Mouse (Mus musculus) left cerebral cortex, postnatal 4 days (tissue): ENCODE results near the gene Cnst. TPM values are rescaled to one million over a fixed set of nuclear protein-coding genes. Genes with fewer than 3 reads are reported as not detected.
"Not testable (repeated sequence)": the region's sequence is repeated elsewhere in the genome, so short reads cannot be mapped to it uniquely, and the experiment has no call there.

ENCODE experiments used
- DNase-seq: peaks from one replicate; pipeline ENCODE4 v3.0.0-alpha.2; 2022
- intact Hi-C: fragments of 180-260 bp; cut with DNase I; formaldehyde crosslinking; loops from one replicate; pipeline ENCODE4 v1.15.1; 2025
- total RNA-seq, 2 experiments: library from RNA; stranded (reverse); gene quantifications; 2 replicates each; pipeline ENCODE4 v1.2.3; 2021

The Cnst gene
- total RNA-seq, 2 experiments from 2014 or later: 26.3 to 28.9 TPM

DNA sequence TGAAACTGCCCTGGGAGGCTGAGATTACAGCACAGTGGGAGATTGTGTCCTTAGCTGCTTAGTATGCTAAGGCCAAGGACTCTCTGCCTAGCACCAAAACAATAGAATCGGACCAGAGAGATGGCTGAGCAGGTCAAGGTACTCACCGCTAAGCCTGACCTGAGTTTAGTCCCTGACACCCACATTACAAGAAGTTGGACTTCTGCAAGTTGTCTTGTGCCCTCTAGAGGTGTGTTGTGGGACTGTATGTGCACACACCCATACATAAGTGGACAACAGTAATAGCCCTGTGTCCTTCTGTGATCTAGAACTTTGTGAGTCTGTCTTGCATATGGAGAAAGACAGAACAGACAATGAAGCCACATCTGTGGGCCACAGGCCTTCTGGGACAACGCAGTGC is 88.0 kb downstream of the Cnst start:
- no peak for DNase-seq
- intact Hi-C loops: no loop called here

DNA sequence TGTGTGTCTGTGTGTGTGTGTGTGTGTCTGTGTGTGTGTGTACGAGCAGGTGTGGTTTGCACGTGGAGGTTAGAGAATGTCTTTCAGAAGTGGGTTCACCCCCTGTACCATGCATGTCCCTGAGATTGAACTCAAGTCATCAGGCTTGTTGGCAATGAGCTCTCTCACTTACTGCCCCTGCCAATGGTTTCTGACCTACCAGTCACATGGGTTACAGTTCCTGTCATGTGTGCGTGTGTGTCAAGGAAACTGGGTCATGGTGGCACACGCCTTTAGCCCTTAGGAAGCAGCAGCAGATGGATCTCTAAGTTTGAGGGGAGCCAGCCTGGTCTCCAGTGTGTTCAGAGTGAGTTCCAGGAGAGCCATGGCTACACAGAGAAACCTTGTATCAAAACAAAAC is 96.6 kb downstream of the Cnst start:
- DNase-seq: no peak
- intact Hi-C loops: loop anchor here (10.0 kb wide), 1 partner anchor 92 kb away; no protein-coding TSS in a partner anchor

DNA sequence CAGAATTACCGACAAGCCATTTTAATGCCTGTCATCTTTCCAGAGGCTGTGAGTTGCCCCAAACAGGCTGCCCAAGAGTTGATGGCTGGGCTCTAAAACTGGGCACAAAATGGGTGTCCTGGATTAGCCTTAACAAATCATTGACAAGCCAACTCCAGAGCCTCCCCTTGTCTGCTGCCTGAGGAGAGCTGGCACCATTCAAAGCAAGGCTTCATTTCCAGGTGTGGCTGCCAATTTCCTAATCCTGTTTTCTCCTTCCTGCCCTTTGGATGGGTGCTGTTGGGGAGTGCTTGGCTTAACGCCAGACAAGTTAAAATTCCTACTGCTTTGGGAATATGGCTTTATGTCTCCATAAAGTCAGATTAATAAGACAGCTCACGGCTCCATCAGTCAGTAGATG is 98.0 kb downstream of the Cnst start:
- intact Hi-C loops: loop anchor here (10.0 kb wide), 1 partner anchor 91 kb away; no protein-coding TSS in a partner anchor
- DNase-seq: peak; percentile 13

DNA sequence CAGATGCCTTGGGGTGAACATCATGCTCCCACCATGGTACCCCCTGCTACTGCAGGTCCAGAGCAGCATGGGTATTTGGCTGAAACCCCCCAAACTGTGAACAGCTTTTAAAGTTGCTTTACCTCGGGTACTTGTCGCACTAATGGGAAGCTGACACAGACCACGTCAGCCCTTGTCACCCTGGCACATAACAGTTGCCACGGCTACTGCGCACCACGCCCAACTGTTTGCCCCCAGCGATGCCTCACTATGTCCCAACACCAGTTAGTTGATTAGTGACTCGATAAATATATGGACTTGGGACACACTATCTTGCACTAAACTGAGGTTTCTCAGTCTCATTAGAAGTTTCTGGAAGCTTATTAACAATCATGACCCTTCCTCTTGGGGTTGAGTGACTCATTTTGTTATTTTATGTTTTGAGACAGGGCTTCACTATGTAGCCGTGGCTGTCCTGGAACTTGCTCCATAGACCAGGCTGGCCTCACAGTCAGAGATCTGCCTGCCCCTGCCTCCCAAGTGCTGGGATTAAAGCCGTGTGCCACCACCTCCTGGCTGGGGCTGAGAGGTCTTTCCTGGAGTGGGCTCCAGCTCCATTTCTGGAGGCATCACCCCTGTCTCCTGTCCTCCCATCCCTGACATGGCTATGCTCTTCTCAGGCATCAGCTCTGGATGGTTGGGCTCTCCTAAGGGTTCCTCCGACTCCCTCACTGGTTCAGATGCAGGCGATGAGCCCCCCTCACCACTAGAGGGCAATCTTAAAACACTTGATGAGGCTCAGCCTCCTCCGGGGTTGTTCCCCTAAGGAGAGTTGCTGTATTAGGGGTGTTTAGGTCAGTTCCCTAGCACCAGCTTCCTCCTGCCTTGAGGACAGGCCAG is 99.2 kb downstream of the Cnst start:
- intact Hi-C loops: loop anchor here (10.0 kb wide), 1 partner anchor 89 kb away; no protein-coding TSS in a partner anchor

DNA sequence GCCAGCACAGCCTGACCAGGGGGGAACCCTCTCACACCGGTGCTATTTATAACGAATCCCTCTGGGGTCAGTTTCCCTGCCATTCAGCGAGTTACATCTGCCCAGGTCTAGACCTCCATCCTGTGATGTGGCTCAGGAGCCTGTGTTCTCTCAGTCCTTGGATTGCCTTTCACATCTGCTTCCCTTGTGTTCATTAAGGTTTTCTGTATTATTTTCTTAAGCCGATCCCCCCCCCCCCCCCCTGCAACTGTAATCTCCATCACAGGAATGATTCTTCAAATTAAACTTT is 99.8 kb downstream of the Cnst start:
- no peak for DNase-seq
- intact Hi-C loops: loop anchor here (10.0 kb wide), 1 partner anchor 89 kb away; no protein-coding TSS in a partner anchor

More for the DNA sequence above, 99.2 kb downstream of the Cnst start:
- peak; percentile 77 for DNase-seq

DNA sequence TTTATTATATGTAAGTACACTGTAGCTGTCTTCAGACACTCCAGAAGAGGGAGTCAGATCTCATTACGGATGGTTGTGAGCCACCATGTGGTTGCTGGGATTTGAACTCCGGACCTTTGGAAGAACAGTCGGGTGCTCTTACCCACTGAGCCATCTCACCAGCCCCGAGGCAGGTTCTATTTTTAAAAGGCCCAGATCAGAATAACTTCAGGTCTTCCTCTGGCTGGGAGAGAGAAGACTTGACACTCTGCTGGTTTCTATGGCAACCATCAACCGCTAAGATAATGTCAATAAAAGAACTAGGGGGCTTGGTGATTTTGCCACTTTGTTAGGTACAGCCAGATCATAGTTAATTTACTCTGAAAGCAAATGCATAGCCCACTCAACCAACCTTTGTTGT is 102.5 kb downstream of the Cnst start:
- not testable (repeated sequence) for DNase-seq
- intact Hi-C loops: loop anchor here (10.0 kb wide), 1 partner anchor 86 kb away; no protein-coding TSS in a partner anchor

DNA sequence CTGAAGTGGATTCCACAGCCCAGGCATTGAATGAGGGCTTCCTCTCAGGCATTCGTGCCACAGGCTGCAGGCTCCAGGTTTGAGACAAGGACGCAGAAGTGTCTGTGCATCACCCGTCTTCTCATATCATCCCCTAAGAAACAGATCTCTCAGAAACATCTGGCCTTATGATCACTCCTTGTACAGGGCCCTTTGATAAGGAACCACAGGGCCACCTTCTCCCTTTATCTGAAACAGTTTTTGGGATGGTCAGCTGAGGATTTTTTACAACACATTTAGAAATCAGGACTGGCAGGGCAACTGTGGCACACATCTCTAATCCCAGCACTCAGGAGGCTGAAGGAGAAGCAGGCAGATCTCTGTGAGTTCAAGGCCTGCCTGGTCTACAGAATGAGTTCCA is 103.2 kb downstream of the Cnst start:
- DNase-seq: no peak
- intact Hi-C loops: loop anchor here (10.0 kb wide), 1 partner anchor 85 kb away; no protein-coding TSS in a partner anchor

DNA sequence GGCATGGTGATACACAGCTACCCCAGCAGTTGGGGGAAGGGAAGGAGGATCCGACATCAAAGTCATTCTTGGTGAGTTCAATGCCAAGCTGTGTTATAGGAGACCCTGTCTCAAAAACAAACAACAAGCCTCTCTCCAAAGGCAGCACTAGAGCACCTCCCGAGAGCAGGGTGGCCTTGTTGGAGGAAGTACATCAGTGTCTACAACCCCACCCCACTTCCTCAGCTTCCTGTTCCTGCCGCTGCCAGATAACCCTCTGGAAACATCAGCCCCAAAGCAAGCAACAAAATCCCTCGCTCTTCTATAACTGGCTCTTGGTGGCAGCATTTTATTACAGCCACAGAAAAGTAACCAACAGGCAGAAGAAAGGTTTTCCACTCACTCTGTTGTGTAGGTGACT is 104.1 kb downstream of the Cnst start:
- DNase-seq: no peak
- intact Hi-C loops: no loop called here

DNA sequence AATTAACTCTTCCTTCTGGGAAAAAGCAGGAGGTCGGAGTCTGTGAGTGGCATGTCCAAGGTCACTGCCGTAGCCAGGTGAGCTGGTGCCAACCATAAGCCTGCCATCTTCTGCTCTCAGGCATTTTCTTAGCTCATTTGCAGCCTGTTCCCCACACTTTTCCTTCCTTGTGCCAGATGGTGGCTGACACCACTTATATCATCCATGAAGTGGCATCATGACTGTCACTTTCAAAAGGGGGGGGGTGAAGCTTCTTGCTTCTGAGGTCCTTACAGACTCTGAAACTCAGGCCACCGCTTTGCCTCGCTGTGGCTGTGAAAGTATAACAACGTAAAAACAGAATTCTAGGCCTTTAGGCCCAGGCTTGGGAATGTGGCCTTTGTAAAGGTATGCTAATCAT is 105.1 kb downstream of the Cnst start:
- intact Hi-C loops: no loop called here
- DNase-seq: no peak

DNA sequence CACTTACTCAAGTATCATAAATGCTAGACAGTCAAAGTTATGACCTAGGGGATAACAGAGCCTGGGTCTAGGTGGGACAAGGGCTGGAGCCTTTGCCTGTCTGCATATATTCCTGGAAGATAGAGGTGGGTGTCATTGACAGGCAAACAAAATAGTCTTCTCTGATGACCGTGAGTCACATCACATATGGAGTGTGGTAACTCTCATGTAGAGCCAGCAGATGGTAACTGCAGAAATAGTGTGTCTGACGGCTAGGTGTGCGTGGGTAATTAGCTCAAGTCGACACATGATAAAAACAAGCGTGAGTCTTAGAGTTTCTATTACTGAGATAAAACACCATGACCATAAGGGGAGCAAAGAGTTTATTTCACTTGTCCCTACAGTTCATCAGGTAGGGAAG is 116.9 kb downstream of the Cnst start:
- intact Hi-C loops: loop anchor here (10.0 kb wide), 1 partner anchor 158 kb away; no protein-coding TSS in a partner anchor
- no peak for DNase-seq

DNA sequence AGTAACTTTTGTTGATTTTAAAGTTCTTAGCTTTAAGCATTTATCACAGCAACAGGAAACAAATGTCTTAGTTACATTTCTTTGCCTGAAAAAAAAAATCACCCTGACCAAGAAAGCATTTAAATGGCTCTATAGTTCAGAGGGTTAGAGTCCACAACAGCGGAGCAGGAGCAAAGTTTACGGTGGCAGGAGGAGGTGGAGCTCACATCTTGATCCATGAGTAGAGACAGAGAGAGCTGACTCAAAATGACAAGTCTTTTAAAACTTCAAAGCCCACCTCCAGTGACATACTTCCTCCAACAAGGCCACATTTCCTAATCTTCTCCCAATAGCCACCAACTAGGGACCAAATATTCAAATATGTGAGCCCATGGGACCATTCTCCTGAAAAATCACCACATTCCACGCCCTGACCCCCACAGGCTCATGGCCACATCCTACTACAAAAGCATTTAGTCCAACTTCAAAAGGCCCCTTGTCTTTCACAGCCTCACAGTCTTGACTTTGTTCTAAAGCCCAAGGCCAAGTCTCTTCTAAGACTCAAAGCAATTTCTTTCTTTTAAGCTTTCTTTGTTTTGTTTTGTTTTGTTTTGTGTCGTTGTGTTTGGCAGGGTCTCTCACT is 118.2 kb downstream of the Cnst start:
- intact Hi-C loops: loop anchor here (10.0 kb wide), 1 partner anchor 160 kb away; no protein-coding TSS in a partner anchor
- DNase-seq: no peak

DNA sequence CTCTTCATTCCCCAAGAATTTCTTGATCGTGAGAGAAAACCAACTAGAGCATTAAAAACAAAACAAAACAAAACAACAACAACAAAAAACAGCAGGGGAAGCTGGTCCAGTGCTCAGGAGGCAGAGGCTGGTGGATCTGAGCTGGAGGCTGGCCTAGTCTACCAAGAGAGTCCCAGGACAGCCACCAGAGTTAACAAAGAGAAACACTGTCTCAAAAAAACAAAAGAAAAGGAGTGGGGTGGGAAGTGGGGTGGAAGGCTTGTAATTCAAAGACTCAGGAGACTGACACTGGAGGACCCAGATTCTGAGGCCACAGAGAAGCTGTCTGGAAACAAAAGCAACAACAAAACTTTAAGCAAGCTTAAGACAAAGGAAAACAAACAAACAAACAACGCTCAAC is 120.8 kb downstream of the Cnst start:
- intact Hi-C loops: loop anchor here (10.0 kb wide), 1 partner anchor 162 kb away; no protein-coding TSS in a partner anchor
- DNase-seq: no peak

DNA sequence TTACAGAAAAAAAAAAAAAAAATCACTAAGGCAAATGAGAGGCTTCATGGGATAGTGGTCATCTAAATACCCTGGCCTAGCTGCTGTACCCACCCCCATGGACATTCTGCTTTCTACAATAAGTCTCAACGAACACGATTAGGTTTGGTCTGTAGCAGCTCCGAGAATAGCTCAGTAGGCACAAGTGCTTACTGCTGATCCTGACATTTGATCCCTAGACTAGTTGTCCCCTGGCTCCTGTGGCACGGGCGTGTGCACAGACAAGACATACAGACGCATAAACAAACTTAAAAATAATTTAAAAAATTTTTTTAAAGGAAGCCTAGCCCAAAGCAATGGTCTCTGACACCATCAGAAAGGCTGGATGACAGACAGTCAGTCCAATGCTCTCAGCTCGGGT is 121.3 kb downstream of the Cnst start:
- DNase-seq: no peak
- intact Hi-C loops: loop anchor here (10.0 kb wide), 1 partner anchor 163 kb away; no protein-coding TSS in a partner anchor

DNA sequence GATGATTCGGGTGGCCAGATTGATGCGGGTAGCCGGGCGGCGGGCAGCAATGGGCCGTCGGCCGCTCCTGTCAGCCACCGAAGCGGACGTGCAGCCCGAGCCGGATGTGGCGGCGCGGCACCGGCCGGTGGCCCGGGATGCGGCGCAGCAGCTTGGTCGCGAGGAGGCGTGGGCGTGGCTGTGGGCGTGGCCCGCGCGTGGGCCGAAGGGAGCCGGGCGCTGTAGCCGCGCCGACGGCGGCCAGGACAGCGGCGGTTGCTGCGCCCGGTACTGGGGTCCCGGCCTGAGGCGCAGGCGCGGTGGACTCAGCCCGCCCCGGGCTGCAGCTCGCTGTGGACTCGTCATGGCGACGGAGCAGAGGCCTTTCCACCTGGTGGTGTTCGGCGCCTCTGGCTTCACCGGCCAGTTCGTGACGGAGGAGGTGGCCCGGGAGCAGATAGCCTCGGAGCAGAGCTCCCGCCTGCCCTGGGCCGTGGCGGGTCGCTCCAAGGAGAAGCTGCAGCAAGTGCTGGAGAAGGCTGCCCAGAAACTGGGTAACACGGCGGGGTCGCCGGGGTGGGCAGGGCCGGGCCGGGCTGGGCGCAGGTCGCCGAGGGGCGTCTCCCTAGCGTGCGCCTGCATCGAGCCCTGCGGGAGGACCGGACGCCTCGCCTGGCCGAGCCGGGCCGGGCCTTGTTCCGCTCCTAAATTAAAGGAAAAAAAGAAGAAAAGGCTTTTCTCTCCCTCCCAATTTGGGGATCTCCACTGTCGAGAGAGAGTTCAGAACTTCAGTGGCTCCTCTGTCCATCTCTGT is 122.0 kb downstream of the Cnst start, which contains the start of gene Sccpdh:
Gene Sccpdh, plus strand, starts transcription at position 198 of the 793 bp plus-strand sequence.
- intact Hi-C loops: loop anchor here (10.0 kb wide), 1 partner anchor 163 kb away; no protein-coding TSS in a partner anchor

DNA sequence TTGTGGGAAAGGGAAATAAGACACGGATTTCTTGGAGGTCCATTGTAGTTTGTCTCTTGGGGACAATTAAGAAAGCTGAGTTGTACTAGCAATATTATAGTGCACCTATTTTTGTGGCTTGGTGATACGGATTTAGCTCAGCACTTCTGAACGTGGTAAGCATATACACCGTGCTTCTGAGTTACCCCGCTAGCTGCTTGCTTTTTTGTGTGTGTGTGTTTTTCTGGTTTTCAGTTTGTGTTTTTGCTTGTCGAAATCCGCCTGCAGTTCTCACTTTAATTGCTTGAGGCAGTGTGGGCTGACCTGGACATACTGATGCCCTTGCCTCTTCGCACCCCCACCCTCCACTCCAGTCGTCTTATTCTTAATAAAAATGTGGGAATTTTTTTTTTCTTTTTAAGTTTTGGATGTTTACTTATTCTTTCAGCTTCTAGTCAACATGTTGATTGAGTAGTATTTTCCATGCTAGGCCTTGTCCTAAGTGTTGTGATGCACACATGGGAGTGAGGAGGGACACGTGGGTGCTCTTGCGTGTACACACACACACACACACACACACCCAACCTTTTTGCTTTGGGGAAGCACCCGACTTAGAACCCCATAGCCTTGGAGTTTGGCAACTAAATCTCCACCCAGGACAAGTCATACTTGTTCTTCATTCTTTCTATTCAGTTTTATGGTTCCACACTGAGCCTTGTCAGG is 122.8 kb downstream of the Cnst start:
- peak; percentile 13 for DNase-seq
- intact Hi-C loops: loop anchor here (10.0 kb wide), 1 partner anchor 164 kb away; no protein-coding TSS in a partner anchor

More for the DNA sequence above, 122.0 kb downstream of the Cnst start, which contains the start of gene Sccpdh:
- peak; percentile 90 for DNase-seq

DNA sequence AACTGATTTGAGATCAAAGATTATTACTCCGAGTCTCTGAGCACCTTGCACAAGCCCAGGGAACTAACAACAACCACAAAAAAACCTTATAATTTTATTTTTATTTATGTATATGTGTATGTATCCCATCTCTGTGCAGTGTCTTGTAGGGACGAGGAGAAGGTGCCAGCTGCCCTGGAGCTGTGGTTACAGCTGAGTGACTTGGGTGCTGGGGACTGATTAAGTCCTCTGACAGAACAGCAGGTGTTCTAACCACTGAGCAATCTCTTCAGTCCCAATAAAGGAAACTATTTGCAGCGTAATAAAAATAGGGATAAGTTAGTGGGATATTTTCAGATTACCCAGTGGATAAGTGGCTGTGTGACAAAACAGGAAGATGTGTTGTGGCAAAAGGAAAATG is 128.2 kb downstream of the Cnst start:
- no peak for DNase-seq
- intact Hi-C loops: no loop called here

DNA sequence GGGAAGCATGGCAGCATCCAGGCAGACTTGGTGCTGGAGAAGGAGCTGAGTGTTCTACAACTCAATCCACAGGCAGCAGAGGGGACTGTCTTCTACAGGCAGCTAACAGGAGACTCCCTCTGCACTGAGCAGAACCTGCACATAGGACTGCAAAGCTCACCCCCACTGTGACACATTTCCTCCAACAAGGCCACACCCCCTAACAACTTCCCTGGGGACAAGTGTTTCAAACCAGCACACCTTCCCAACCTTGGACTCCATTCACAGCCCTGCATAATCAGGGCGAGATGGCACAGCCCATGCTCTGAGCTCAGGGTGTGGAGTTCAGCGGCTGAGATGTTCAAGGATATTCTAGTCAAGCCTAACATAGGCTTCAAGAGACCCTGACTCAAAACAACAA is 130.9 kb downstream of the Cnst start:
- DNase-seq: no peak
- intact Hi-C loops: no loop called here
